Mouse (Mus musculus): Measurements from ENCODE around the gene Tsc22d1.

Tsc22d1 gene

GRCm38 (mm10) chr14:76518217-76518616, 103.5 kb downstream of the Tsc22d1 start:
- DNase-seq (ENCODE audit: low spot score): no peak

- no peak for DNase-seq (ENCODE audit: low spot score)
These were observed 105.8 kb downstream of the Tsc22d1 start for GRCm38 (mm10) chr14:76520606-76521005.

GRCm38 (mm10) chr14:76521308-76521707, 106.5 kb downstream of the Tsc22d1 start:
- DNase-seq (ENCODE audit: low spot score): no peak

- no peak for DNase-seq (ENCODE audit: low spot score)
These were observed 108.6 kb downstream of the Tsc22d1 start for GRCm38 (mm10) chr14:76523344-76523743.

- no peak for DNase-seq (ENCODE audit: low spot score)
These were observed 111.7 kb downstream of the Tsc22d1 start for GRCm38 (mm10) chr14:76526467-76526866.

- no peak for DNase-seq (ENCODE audit: low spot score)
These were observed 112.4 kb downstream of the Tsc22d1 start for GRCm38 (mm10) chr14:76527030-76527719.

GRCm38 (mm10) chr14:76527758-76528313, 113.1 kb downstream of the Tsc22d1 start:
- no peak for DNase-seq (ENCODE audit: low spot score)

GRCm38 (mm10) chr14:76528641-76529040, 113.9 kb downstream of the Tsc22d1 start:
- no peak for DNase-seq (ENCODE audit: low spot score)

GRCm38 (mm10) chr14:76531027-76531660, 116.4 kb downstream of the Tsc22d1 start:
- DNase-seq (ENCODE audit: low spot score): no peak

GRCm38 (mm10) chr14:76532257-76533169, 117.8 kb downstream of the Tsc22d1 start:
- DNase-seq (ENCODE audit: low spot score): peak; percentile 71

- peak; percentile 39 for DNase-seq (ENCODE audit: low spot score)
These were observed 118.5 kb downstream of the Tsc22d1 start for GRCm38 (mm10) chr14:76533170-76533815.

GRCm38 (mm10) chr14:76535096-76535495, 120.3 kb downstream of the Tsc22d1 start:
- DNase-seq (ENCODE audit: low spot score): no peak

- no peak for DNase-seq (ENCODE audit: low spot score)
These were observed 122.2 kb downstream of the Tsc22d1 start for GRCm38 (mm10) chr14:76536921-76537320.

- DNase-seq (ENCODE audit: low spot score): no peak
These were observed 125.4 kb downstream of the Tsc22d1 start for GRCm38 (mm10) chr14:76540005-76540670.

GRCm38 (mm10) chr14:76541341-76541740, 126.6 kb downstream of the Tsc22d1 start:
- DNase-seq (ENCODE audit: low spot score): no peak

- no peak for DNase-seq (ENCODE audit: low spot score)
These were observed 129.4 kb downstream of the Tsc22d1 start for GRCm38 (mm10) chr14:76544136-76544535.

GRCm38 (mm10) chr14:76555263-76556030, 140.7 kb downstream of the Tsc22d1 start:
- peak; percentile 27 for DNase-seq (ENCODE audit: low spot score)

GRCm38 (mm10) chr14:76556031-76556851, 141.5 kb downstream of the Tsc22d1 start:
- peak; percentile 58 for DNase-seq (ENCODE audit: low spot score)

GRCm38 (mm10) chr14:76556852-76557208, 142.1 kb downstream of the Tsc22d1 start, which contains the start of gene Serp2:
Serp2 (minus strand) TSS chr14:76556889.
- DNase-seq (ENCODE audit: low spot score): no peak
